Comparison of ENCODE assay signal across 8 mouse cellular contexts in the genomic region with DNA sequence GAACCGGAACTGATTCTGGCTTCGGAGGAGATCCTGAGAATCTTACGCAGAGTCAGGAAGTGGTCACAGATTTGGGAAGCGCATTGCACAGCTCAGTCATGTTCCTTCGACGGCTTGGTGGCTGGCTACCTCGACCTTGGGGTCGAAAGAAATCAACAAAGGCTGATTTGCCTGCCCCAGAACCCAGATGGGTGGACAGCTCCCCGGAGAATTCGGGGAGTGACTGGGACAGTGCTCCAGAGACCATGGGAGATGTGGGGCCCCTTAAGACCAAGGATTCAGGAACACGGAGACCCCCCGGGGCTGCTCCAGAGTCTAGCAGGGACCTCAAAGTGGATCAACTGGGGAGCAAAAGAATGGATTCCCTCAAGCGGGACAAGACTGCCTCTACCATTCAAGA. TPM values are rescaled to one million over a fixed set of nuclear protein-coding genes. Genes with fewer than 3 reads are reported as not detected.
DNase-seq lines count a peak whose midpoint lies in the region; ATAC-seq lines count a peak whose summit lies in the region.

No protein-coding gene starts in this region.

- intact Hi-C loops in gastrocnemius, postnatal 36 days (cut with DNase I), result no loop called here

- no peaks in the 10 kb centered on the region for H3K27me3 ChIP-seq in kidney, embryonic 16.5 days (ENCODE audit: insufficient read depth, low read length)
- H3K27me3 ChIP-seq in embryonic facial prominence, embryonic 11.5 days (ENCODE audit: control insufficient read depth, insufficient read depth, low read length), result no peaks in the 10 kb centered on the region
- H3K27me3 ChIP-seq in intestine, embryonic 16.5 days (replicated peaks; ENCODE audit: control insufficient read depth, insufficient read depth, low read length), result no peaks in the 10 kb centered on the region
- H3K27me3 ChIP-seq in neural tube, embryonic 12.5 days (replicated peaks), result no peaks in the 10 kb centered on the region

- H3K9me3 ChIP-seq in kidney, embryonic 16.5 days (ENCODE audit: low read length), result no peaks in the 10 kb centered on the region
- H3K9me3 ChIP-seq in embryonic facial prominence, embryonic 11.5 days (replicated peaks; ENCODE audit: control insufficient read depth, low read length), result no peaks in the 10 kb centered on the region
- no peaks in the 10 kb centered on the region for H3K9me3 ChIP-seq in intestine, embryonic 16.5 days (ENCODE audit: control insufficient read depth, low read length)
- H3K9me3 ChIP-seq in neural tube, embryonic 12.5 days, result no peaks in the 10 kb centered on the region

- 54% methylated on average over 13 of the region's 13 CpGs for WGBS in kidney, embryonic 16.5 days
- WGBS in embryonic facial prominence, embryonic 11.5 days, result 66% methylated on average over 13 of the region's 13 CpGs
- 57% methylated on average over 13 of the region's 13 CpGs for WGBS in intestine, embryonic 16.5 days
- 80% methylated on average over 13 of the region's 13 CpGs for WGBS in neural tube, embryonic 12.5 days

- H3K36me3 ChIP-seq in kidney, embryonic 16.5 days (ENCODE audit: insufficient read depth, low read length), result peaks cover 12% of the 10 kb centered on the region; the same call in 1 of the 2 replicates
- H3K36me3 ChIP-seq in embryonic facial prominence, embryonic 11.5 days (replicated peaks; ENCODE audit: control insufficient read depth, insufficient read depth, low read depth, low read length), result peaks cover 4% of the 10 kb centered on the region; the same call in 1 of the 2 replicates
- peaks cover 8% of the 10 kb centered on the region for H3K36me3 ChIP-seq in intestine, embryonic 16.5 days (ENCODE audit: control insufficient read depth, insufficient read depth, low read length)
- H3K36me3 ChIP-seq in neural tube, embryonic 12.5 days, result peaks cover 17% of the 10 kb centered on the region

- DNase-seq in kidney, postnatal 10 days, result no peak
- no peak for DNase-seq in embryonic facial prominence, embryonic 11.5 days (ENCODE audit: low spot score)
- DNase-seq in gastrocnemius, postnatal 36 days, result no peak
- DNase-seq in urinary bladder, adult 18-20 months (ENCODE audit: low spot score in 2 of 2), result no peak
- no peak for DNase-seq in thymus, postnatal 36 days

- H3K9ac ChIP-seq in kidney, embryonic 16.5 days (replicated peaks; ENCODE audit: low read length), result peak overlapping the region; percentile 76
- peak overlapping the region; percentile 77; the same call in 1 of the 2 replicates for H3K9ac ChIP-seq in embryonic facial prominence, embryonic 11.5 days (replicated peaks; ENCODE audit: low read length)
- peak overlapping the region; percentile 91 for H3K9ac ChIP-seq in intestine, embryonic 16.5 days (ENCODE audit: low read depth, low read length)
- H3K9ac ChIP-seq in neural tube, embryonic 12.5 days, result peak overlapping the region; percentile 84

- H3K27ac ChIP-seq in kidney, embryonic 16.5 days (ENCODE audit: low read length), result peak overlapping the region; percentile 78; the same call in 1 of the 2 replicates
- no peak overlapping the region for H3K27ac ChIP-seq in embryonic facial prominence, embryonic 11.5 days (replicated peaks; ENCODE audit: low read depth, low read length)
- H3K27ac ChIP-seq in intestine, embryonic 16.5 days (ENCODE audit: low read length), result peak overlapping the region; percentile 94
- no peak overlapping the region for H3K27ac ChIP-seq in neural tube, embryonic 12.5 days

- peak overlapping the region; percentile 70 for H3K4me2 ChIP-seq in kidney, embryonic 16.5 days (replicated peaks; ENCODE audit: low read depth, low read length)
- H3K4me2 ChIP-seq in embryonic facial prominence, embryonic 11.5 days (ENCODE audit: low read depth, low read length), result peak overlapping the region; percentile 64
- peak overlapping the region; percentile 90 for H3K4me2 ChIP-seq in intestine, embryonic 16.5 days (ENCODE audit: low read depth, low read length)
- peak overlapping the region; percentile 82 for H3K4me2 ChIP-seq in neural tube, embryonic 12.5 days (replicated peaks)

- H3K4me1 ChIP-seq in kidney, embryonic 16.5 days (ENCODE audit: insufficient read depth, low read length), result peaks cover 36% of the 10 kb centered on the region
- peaks cover 5% of the 10 kb centered on the region; the same call in 1 of the 2 replicates for H3K4me1 ChIP-seq in embryonic facial prominence, embryonic 11.5 days (ENCODE audit: control insufficient read depth, insufficient read depth, low read length)
- peaks cover 28% of the 10 kb centered on the region for H3K4me1 ChIP-seq in intestine, embryonic 16.5 days (ENCODE audit: control insufficient read depth, insufficient read depth, low read length)
- peaks cover 31% of the 10 kb centered on the region for H3K4me1 ChIP-seq in neural tube, embryonic 12.5 days

- no peak for ATAC-seq in kidney, embryonic 16.5 days (ENCODE audit: low FRiP score, low TSS enrichment)
- ATAC-seq in embryonic facial prominence, embryonic 11.5 days (replicated peaks; ENCODE audit: insufficient number of reproducible peaks, low FRiP score, low TSS enrichment, low read depth), result no peak
- ATAC-seq in intestine, embryonic 16.5 days, result no peak
- no peak for ATAC-seq in neural tube, embryonic 12.5 days (ENCODE audit: low FRiP score, low read depth)

- peak overlapping the region; percentile 60 for H3K4me3 ChIP-seq in kidney, embryonic 16.5 days (ENCODE audit: low read length)
- peak overlapping the region; percentile 50 for H3K4me3 ChIP-seq in embryonic facial prominence, embryonic 11.5 days (ENCODE audit: low read depth, low read length)
- H3K4me3 ChIP-seq in intestine, embryonic 16.5 days (ENCODE audit: low read length), result peak overlapping the region; percentile 77
- no peak overlapping the region for H3K4me3 ChIP-seq in neural tube, embryonic 12.5 days

RNA-seq across cellular contexts. Expression of gene D17H6S53E, which starts 0.8 kb away (rescaled TPM):
- polyA plus RNA-seq in kidney, embryonic 16.5 days (2015; fragmentation: Nextera tagmentation; extraction: Ambion mirVana), result 8.5 and 12.0 TPM in 2 replicates
- polyA plus RNA-seq in embryonic facial prominence, embryonic 11.5 days (2014; fragmentation: Nextera tagmentation; extraction: Ambion mirVana), result 6.9 and 7.4 TPM in 2 replicates
- 15.4 and 18.3 TPM in 2 replicates for polyA plus RNA-seq in intestine, embryonic 16.5 days (2015; fragmentation: Nextera tagmentation; extraction: Ambion mirVana)
- 6.1 and 7.8 TPM in 2 replicates for polyA plus RNA-seq in neural tube, embryonic 12.5 days (2016; fragmentation: Nextera tagmentation; extraction: Ambion mirVana)
- 10 to 100 TPM; 13.0 to 17.0 TPM for total RNA-seq in gastrocnemius, postnatal 36 days (2021)

RNA-seq across cellular contexts. Expression of gene Apom, which starts 4.8 kb away (rescaled TPM):
- 22.2 and 27.5 TPM in 2 replicates for polyA plus RNA-seq in kidney, embryonic 16.5 days (2015; fragmentation: Nextera tagmentation; extraction: Ambion mirVana)
- 0.49 and 0.64 TPM in 2 replicates for polyA plus RNA-seq in embryonic facial prominence, embryonic 11.5 days (2014; fragmentation: Nextera tagmentation; extraction: Ambion mirVana)
- 9.4 and 20.2 TPM in 2 replicates for polyA plus RNA-seq in intestine, embryonic 16.5 days (2015; fragmentation: Nextera tagmentation; extraction: Ambion mirVana)
- polyA plus RNA-seq in neural tube, embryonic 12.5 days (2016; fragmentation: Nextera tagmentation; extraction: Ambion mirVana), result 0.32 and 0.93 TPM in 2 replicates
- total RNA-seq in gastrocnemius, postnatal 36 days (2021), result not detected

RNA-seq across cellular contexts. Expression of gene Csnk2b, which starts 5.2 kb away (rescaled TPM):
- 293 and 308 TPM in 2 replicates for polyA plus RNA-seq in kidney, embryonic 16.5 days (2015; fragmentation: Nextera tagmentation; extraction: Ambion mirVana)
- polyA plus RNA-seq in embryonic facial prominence, embryonic 11.5 days (2014; fragmentation: Nextera tagmentation; extraction: Ambion mirVana), result 273 and 294 TPM in 2 replicates
- 246 and 254 TPM in 2 replicates for polyA plus RNA-seq in intestine, embryonic 16.5 days (2015; fragmentation: Nextera tagmentation; extraction: Ambion mirVana)
- 289 and 295 TPM in 2 replicates for polyA plus RNA-seq in neural tube, embryonic 12.5 days (2016; fragmentation: Nextera tagmentation; extraction: Ambion mirVana)
- total RNA-seq in gastrocnemius, postnatal 36 days (2021), result 100 to 1,000 TPM; 145 to 170 TPM

RNA-seq across cellular contexts. Expression of gene Gpank1, which starts 5.8 kb away (rescaled TPM):
- polyA plus RNA-seq in kidney, embryonic 16.5 days (2015; fragmentation: Nextera tagmentation; extraction: Ambion mirVana), result 22.3 and 23.7 TPM in 2 replicates
- polyA plus RNA-seq in embryonic facial prominence, embryonic 11.5 days (2014; fragmentation: Nextera tagmentation; extraction: Ambion mirVana), result 24.6 and 26.4 TPM in 2 replicates
- polyA plus RNA-seq in intestine, embryonic 16.5 days (2015; fragmentation: Nextera tagmentation; extraction: Ambion mirVana), result 16.8 and 21.3 TPM in 2 replicates
- polyA plus RNA-seq in neural tube, embryonic 12.5 days (2016; fragmentation: Nextera tagmentation; extraction: Ambion mirVana), result 24.9 and 28.0 TPM in 2 replicates
- 1 to 10 TPM; 6.0 to 7.8 TPM for total RNA-seq in gastrocnemius, postnatal 36 days (2021)

RNA-seq across cellular contexts. Expression of gene Bag6, which starts 8.0 kb away (rescaled TPM):
- 56.4 TPM in 2 replicates for polyA plus RNA-seq in kidney, embryonic 16.5 days (2015; fragmentation: Nextera tagmentation; extraction: Ambion mirVana)
- 87.8 and 101 TPM in 2 replicates for polyA plus RNA-seq in embryonic facial prominence, embryonic 11.5 days (2014; fragmentation: Nextera tagmentation; extraction: Ambion mirVana)
- polyA plus RNA-seq in intestine, embryonic 16.5 days (2015; fragmentation: Nextera tagmentation; extraction: Ambion mirVana), result 37.5 and 41.3 TPM in 2 replicates
- polyA plus RNA-seq in neural tube, embryonic 12.5 days (2016; fragmentation: Nextera tagmentation; extraction: Ambion mirVana), result 82.8 and 84.5 TPM in 2 replicates
- total RNA-seq in gastrocnemius, postnatal 36 days (2021), result 100 to 1,000 TPM; 191 to 208 TPM

Comparison
In these comparisons a context has a peak if more than half of its experiments do, and no peak if none do; other contexts are left out.
1. H3K27ac ChIP-seq: peak in kidney, embryonic 16.5 days (single experiment) and intestine, embryonic 16.5 days (single experiment); none in embryonic facial prominence, embryonic 11.5 days (single experiment) and neural tube, embryonic 12.5 days (single experiment).
2. Peak in every context shown above with its lines, with median percentiles within 50 percentile points of each other: H3K4me2 ChIP-seq and H3K9ac ChIP-seq.